Mouse (Mus musculus): ENCODE measurements around the gene Rpl9. TPM values are rescaled to one million over a fixed set of nuclear protein-coding genes. Genes with fewer than 3 reads are reported as not detected.

Rpl9 gene
- polyA plus RNA-seq, 1 experiment from 2014 or later: 991 TPM

- peak; percentile 76 for DNase-seq (ENCODE audit: low spot score)
- Histone ChIP-seq H3K9me3 (replicated peaks) (no peaks in the 10 kb centered on the region), H3K4me3 (peak overlapping the region; percentile 32), H3K27ac (peak overlapping the region; percentile 92), H3K27me3 (ENCODE audit: low read depth, poor library complexity, severe bottlenecking) (no peaks in the 10 kb centered on the region), H3K36me3 (peaks cover 63% of the 10 kb centered on the region), H3K4me1 (peaks cover 15% of the 10 kb centered on the region)
- WGBS: 16% methylated on average over 26 of the region's 26 CpGs
Measured at GRCm38 (mm10) chr5:65415653-65416458, 24.6 kb upstream of the Rpl9 start.

DNA sequence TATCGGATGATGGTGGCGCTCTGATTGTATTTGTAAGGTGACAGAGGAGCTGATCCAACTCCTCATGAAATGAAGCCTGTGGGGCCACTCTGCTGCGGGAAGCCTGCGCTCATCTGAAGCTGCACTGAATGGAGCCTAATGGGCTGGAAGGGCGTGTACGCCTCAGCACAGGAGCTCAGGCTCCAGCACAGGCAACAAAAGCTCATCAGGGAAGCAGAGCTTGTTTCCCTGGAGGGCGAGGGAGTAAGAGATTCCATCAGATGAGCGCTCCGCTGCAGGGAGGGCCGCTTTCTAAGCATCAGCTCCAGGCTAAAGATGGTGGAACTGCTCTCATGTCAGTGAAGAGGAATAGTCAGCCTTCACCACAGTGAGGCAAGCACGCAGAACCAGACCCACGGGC, 16.7 kb upstream of the Rpl9 start:
- WGBS: 60% methylated on average over 12 of the region's 12 CpGs
- DNase-seq (ENCODE audit: low spot score): no peak
- Histone ChIP-seq H3K36me3 (peaks cover 83% of the 10 kb centered on the region), H3K27ac (no peak overlapping the region), H3K27me3 (ENCODE audit: low read depth, poor library complexity, severe bottlenecking) (no peaks in the 10 kb centered on the region), H3K4me3 (no peak overlapping the region), H3K4me1 (no peaks in the 10 kb centered on the region), H3K9me3 (replicated peaks) (no peaks in the 10 kb centered on the region)

DNA sequence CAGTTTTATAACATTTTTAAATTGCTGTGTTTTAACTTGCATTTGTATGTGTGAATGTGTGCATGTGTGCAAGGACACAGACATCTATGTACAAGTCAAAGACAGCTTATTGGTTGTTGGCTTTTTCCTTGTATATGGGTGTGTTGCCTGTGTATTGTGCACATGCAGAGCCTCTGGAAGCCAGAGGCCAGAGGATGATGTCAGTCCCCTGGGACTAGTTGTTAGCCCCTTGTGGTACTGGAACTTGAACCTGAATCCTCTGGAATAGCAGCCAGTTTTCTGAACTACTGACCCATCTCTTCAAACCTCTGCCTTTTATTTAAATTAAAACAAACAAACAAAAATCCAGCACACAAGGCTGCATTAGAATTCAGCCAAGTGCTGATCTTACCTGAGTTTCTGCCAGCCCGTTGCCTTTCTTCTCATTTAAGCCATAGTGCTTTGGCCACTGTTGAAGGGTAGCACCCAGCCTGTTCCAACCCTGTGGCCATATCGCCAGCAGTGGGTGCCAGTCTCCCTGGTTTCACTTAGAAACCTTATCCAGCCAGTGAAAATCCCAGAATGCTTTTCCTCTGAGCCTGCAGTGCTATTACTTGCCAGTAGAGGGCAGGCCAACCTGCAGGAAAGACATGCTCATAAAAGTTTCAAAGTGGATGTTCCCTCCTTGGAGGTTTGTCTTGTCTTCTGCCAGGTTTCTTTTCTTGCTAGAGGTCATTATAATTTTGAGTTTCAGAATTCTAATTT, 10.2 kb upstream of the Rpl9 start:
- DNase-seq (ENCODE audit: low spot score): peak; percentile 76
- Histone ChIP-seq H3K27me3 (ENCODE audit: low read depth, poor library complexity, severe bottlenecking) (no peaks in the 10 kb centered on the region), H3K4me1 (no peaks in the 10 kb centered on the region), H3K36me3 (peaks cover 95% of the 10 kb centered on the region), H3K9me3 (replicated peaks) (no peaks in the 10 kb centered on the region), H3K27ac (no peak overlapping the region), H3K4me3 (no peak overlapping the region)
- WGBS: 35% methylated on average over 2 of the region's 2 CpGs

GRCm38 (mm10) chr5:65394425-65394824, 3.2 kb upstream of the Rpl9 start:
- Histone ChIP-seq H3K4me1 (peaks cover 13% of the 10 kb centered on the region; the same call in 1 of the 2 replicates), H3K4me3 (no peak overlapping the region), H3K27me3 (ENCODE audit: low read depth, poor library complexity, severe bottlenecking) (no peaks in the 10 kb centered on the region), H3K9me3 (replicated peaks) (no peaks in the 10 kb centered on the region), H3K36me3 (peaks cover 67% of the 10 kb centered on the region), H3K27ac (no peak overlapping the region)
- no peak for DNase-seq (ENCODE audit: low spot score)
- WGBS: 92% methylated on average over 7 of the region's 7 CpGs

GRCm38 (mm10) chr5:65391753-65392152, 509 bp upstream of the Rpl9 start:
- 5% methylated on average over 12 of the region's 12 CpGs for WGBS
- peak overlapping the region; percentile 94 for H3K4me3 ChIP-seq
- H3K9me3 ChIP-seq (replicated peaks): no peaks in the 10 kb centered on the region
- no peaks in the 10 kb centered on the region for H3K27me3 ChIP-seq (ENCODE audit: low read depth, poor library complexity, severe bottlenecking)
- H3K27ac ChIP-seq: peak overlapping the region; percentile 99
- peaks cover 66% of the 10 kb centered on the region for H3K36me3 ChIP-seq
- peaks cover 16% of the 10 kb centered on the region; the same call in 1 of the 2 replicates for H3K4me1 ChIP-seq
- no peak for DNase-seq (ENCODE audit: low spot score)

DNA sequence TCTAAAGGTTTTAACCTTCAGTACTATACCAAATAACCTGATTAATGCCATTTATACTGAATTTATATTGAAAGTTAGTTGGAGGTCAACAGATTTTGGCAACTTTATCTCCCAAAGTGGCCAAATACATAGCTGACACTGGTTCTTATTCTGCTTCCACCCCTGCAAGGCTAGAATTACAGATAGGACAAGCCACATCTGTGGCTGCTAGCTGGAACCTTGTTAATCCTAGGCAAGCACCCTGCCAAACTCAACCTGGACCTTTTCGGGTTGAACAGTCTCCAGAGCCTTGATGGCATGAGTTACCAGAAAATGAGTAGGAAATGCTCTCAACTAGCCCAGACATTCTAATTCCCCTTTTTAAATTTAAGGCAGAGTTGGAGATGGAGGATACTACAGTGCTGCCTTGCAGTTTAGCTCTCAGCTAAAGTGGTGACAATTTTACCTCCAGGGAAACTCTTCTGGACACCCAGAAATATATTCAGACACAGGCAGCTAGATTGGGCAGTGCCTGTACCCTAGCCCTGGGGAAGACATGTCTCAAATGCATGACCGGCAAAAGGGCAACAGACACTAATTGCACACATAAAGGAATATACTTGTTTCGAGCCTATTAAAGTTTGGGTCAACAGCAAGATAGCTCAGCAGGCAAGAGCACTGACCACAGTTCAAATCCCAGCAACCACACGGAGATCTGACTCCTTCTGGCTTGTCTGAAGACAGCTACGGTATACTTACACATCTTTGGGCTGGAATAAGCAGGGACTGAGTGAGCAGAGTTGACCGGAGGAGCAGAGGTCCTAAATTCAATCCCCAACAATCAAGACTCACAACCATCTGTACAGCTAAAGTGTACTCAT, 4.0 kb downstream of the Rpl9 start:
- 77% methylated on average over 6 of the region's 6 CpGs for WGBS
- Histone ChIP-seq H3K9me3 (replicated peaks) (no peaks in the 10 kb centered on the region), H3K27me3 (ENCODE audit: low read depth, poor library complexity, severe bottlenecking) (no peaks in the 10 kb centered on the region), H3K27ac (no peak overlapping the region), H3K36me3 (peaks cover 39% of the 10 kb centered on the region), H3K4me3 (0 out of 2 replicates have a peak overlapping the region, but pooled peaks have one; percentile 6), H3K4me1 (peaks cover 16% of the 10 kb centered on the region; the same call in 1 of the 2 replicates)
- no peak for DNase-seq (ENCODE audit: low spot score)

- 70% methylated on average over 2 of the region's 2 CpGs for WGBS
- no peaks in the 10 kb centered on the region for H3K9me3 ChIP-seq (replicated peaks)
- H3K27ac ChIP-seq: no peak overlapping the region
- no peak overlapping the region for H3K4me3 ChIP-seq
- no peak for DNase-seq (ENCODE audit: low spot score)
- no peaks in the 10 kb centered on the region for H3K27me3 ChIP-seq (ENCODE audit: low read depth, poor library complexity, severe bottlenecking)
- peaks cover 13% of the 10 kb centered on the region; the same call in 1 of the 2 replicates for H3K4me1 ChIP-seq
- peaks cover 39% of the 10 kb centered on the region for H3K36me3 ChIP-seq
Measured at GRCm38 (mm10) chr5:65385704-65386103, 5.5 kb downstream of the Rpl9 start.

DNA sequence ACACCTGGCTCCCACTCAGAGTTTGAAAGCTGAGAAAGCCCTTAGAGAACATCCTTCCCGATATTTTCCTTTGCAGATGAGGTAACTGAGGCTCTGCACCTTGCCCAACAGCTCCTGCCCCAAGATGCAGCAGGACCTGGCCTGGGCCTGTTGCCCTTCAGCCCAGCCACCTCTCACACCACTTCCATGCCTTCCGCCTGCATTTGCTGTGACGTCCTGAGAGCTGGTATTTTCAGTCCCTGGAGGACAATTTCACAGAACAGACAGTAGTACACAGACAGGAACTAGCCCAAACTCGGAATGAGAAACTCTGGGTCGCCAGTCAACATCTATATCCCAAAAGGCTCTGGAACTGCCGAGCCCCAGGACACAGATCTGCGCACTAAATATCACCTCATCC, 16.5 kb downstream of the Rpl9 start:
- WGBS: 89% methylated on average over 7 of the region's 7 CpGs
- Histone ChIP-seq H3K27ac (no peak overlapping the region), H3K36me3 (no peaks in the 10 kb centered on the region), H3K27me3 (ENCODE audit: low read depth, poor library complexity, severe bottlenecking) (no peaks in the 10 kb centered on the region), H3K4me1 (no peaks in the 10 kb centered on the region), H3K9me3 (replicated peaks) (no peaks in the 10 kb centered on the region), H3K4me3 (no peak overlapping the region)
- DNase-seq (ENCODE audit: low spot score): no peak

DNA sequence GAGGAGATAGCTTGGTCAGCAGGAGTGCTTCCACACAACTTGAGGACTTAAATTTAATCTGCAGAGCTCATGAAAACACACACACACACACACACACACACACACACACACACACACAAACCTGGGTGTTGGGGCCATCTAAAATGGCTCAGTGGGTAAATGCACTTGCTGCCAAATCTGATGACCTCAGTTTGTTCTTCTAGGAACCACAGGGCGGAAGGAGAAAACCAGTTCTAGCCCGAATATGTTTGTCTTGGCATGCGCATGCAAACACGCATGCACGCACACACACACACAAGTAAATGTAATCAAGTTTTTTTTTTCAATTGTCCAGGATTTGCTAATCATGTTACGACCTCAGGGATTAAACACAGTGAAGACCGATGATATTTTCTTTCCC, 19.7 kb downstream of the Rpl9 start:
- no peaks in the 10 kb centered on the region for H3K27me3 ChIP-seq (ENCODE audit: low read depth, poor library complexity, severe bottlenecking)
- DNase-seq (ENCODE audit: low spot score): no peak
- H3K4me1 ChIP-seq: no peaks in the 10 kb centered on the region
- H3K9me3 ChIP-seq (replicated peaks): no peaks in the 10 kb centered on the region
- no peaks in the 10 kb centered on the region for H3K36me3 ChIP-seq
- no peak overlapping the region for H3K27ac ChIP-seq
- no peak overlapping the region for H3K4me3 ChIP-seq
- 98% methylated on average over 7 of the region's 7 CpGs for WGBS

DNA sequence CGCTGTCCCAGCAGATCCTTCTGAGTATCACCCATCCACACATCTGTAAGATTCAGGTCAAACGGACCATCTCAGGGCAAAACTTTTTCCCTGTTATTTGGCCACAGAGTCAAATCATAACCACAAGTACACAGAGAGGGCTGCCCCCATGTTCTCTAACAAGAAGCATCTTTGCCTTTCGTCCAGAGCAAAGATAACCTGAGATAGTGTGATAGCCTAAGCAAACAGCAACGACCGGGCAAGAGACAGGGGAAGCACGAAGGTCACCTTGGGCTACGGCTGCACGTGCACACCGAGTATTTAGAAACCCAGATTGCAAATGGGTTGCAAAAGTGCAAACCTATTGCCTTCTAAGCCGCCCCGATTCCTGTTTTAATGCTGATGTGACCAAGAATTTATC, 23.4 kb downstream of the Rpl9 start:
- H3K36me3 ChIP-seq: no peaks in the 10 kb centered on the region
- 89% methylated on average over 11 of the region's 11 CpGs for WGBS
- no peaks in the 10 kb centered on the region for H3K27me3 ChIP-seq (ENCODE audit: low read depth, poor library complexity, severe bottlenecking)
- no peak overlapping the region for H3K27ac ChIP-seq
- H3K4me1 ChIP-seq: no peaks in the 10 kb centered on the region
- no peak overlapping the region for H3K4me3 ChIP-seq
- no peaks in the 10 kb centered on the region for H3K9me3 ChIP-seq (replicated peaks)
- DNase-seq (ENCODE audit: low spot score): no peak

- 81% methylated on average over 3 of the region's 3 CpGs for WGBS
- H3K4me1 ChIP-seq: no peaks in the 10 kb centered on the region
- no peaks in the 10 kb centered on the region for H3K9me3 ChIP-seq (replicated peaks)
- no peak for DNase-seq (ENCODE audit: low spot score)
- H3K27ac ChIP-seq: no peak overlapping the region
- no peaks in the 10 kb centered on the region for H3K36me3 ChIP-seq
- H3K4me3 ChIP-seq: no peak overlapping the region
- no peaks in the 10 kb centered on the region for H3K27me3 ChIP-seq (ENCODE audit: low read depth, poor library complexity, severe bottlenecking)
Measured at GRCm38 (mm10) chr5:65357771-65358170, 33.5 kb downstream of the Rpl9 start.

GRCm38 (mm10) chr5:65356851-65357250, 34.4 kb downstream of the Rpl9 start:
- 87% methylated on average over 6 of the region's 6 CpGs for whole genome bisulfite sequencing
- no peak overlapping the region for H3K27ac ChIP-seq
- no peaks in the 10 kb centered on the region for H3K4me1 ChIP-seq
- H3K9me3 ChIP-seq (replicated peaks): no peaks in the 10 kb centered on the region
- no peak for DNase-seq (ENCODE audit: low spot score)
- no peaks in the 10 kb centered on the region for H3K27me3 ChIP-seq (ENCODE audit: low read depth, poor library complexity, severe bottlenecking)
- no peak overlapping the region for H3K4me3 ChIP-seq
- no peaks in the 10 kb centered on the region for H3K36me3 ChIP-seq

All from limb, embryonic 10.5 days (tissue).